Mouse (Mus musculus): ENCODE data around the gene 4930579G24Rik.

Gene 4930579G24Rik

GRCm38 (mm10) chr3:79628561-79629415, at the start of gene 4930579G24Rik:
Gene 4930579G24Rik (plus strand): TSS chr3:79629079.
- peak; percentile 100 for DNase-seq (ENCODE audit: low read depth)

- no peak for DNase-seq (ENCODE audit: low read depth)
Measured at GRCm38 (mm10) chr3:79579891-79580575, 48.8 kb upstream of the 4930579G24Rik start.

DNA sequence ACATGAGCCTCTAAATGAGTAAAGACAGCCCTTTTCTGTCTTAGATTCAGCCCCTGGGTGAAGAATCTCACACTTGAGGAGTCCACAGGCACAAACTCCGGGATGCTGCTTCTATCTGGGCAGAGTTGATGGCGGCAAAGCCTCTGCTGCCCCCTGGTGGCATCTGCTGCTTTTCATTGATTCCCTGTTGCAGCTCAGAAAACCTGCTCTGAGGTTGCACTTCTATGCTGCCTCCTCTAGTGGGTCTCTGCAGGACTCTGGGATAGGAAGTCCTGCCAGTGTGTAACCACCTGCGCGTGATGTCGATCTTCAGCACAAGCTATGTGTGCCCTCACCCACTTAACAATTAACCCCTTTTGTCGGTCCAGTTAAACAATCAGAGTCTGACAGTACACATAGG, 42.1 kb upstream of the 4930579G24Rik start:
- peak; percentile 79 for DNase-seq (ENCODE audit: low read depth)

DNA sequence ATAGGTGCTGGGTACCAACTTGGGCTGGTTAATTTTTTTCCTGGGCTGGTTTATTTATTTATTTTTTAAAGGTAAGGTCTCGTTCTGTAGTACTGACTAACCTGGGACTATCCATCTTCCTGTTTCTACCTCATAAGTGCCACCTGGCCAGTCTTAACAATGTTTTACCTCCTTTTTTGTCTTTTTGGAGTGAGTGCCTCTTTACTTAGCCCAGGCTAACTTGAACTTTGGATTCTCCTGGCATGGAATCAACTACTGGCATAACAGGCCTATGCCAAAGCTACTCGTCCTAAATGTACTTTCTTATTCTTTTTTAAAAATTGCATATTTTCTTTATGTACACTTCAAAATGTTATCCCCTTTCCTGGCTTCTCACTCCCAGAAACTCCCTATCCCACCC, 39.2 kb upstream of the 4930579G24Rik start:
- DNase-seq (ENCODE audit: low read depth) = no peak

- peak; percentile 54 for DNase-seq (ENCODE audit: low read depth)
Measured at GRCm38 (mm10) chr3:79590863-79591792, 37.8 kb upstream of the 4930579G24Rik start, which contains the start of gene Ppid. Gene Ppid (plus strand): TSS chr3:79591342.

GRCm38 (mm10) chr3:79591793-79592471, 36.9 kb upstream of the 4930579G24Rik start:
- no peak for DNase-seq (ENCODE audit: low read depth)

GRCm38 (mm10) chr3:79595468-79595867, 33.4 kb upstream of the 4930579G24Rik start:
- DNase-seq (ENCODE audit: low read depth) = no peak

DNA sequence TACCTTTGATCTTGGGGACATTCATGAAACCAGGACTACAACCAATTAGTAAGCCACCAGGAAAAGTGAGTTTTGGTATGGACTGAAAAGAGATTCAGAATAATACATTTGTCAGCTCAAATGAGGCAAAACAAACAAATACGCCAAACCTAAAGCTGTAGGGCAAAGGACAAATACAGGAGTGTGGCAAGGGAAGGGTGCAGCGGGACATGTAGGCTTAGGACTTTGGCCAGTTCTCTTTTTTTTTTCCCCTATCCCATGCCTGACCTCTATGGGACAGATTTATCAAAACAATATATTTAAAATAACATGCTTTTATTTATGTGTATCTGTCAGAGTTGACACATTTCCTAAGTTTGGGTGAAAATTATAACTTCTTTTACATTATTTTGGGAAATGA, 19.0 kb upstream of the 4930579G24Rik start:
- DNase-seq (ENCODE audit: low read depth) = no peak

DNA sequence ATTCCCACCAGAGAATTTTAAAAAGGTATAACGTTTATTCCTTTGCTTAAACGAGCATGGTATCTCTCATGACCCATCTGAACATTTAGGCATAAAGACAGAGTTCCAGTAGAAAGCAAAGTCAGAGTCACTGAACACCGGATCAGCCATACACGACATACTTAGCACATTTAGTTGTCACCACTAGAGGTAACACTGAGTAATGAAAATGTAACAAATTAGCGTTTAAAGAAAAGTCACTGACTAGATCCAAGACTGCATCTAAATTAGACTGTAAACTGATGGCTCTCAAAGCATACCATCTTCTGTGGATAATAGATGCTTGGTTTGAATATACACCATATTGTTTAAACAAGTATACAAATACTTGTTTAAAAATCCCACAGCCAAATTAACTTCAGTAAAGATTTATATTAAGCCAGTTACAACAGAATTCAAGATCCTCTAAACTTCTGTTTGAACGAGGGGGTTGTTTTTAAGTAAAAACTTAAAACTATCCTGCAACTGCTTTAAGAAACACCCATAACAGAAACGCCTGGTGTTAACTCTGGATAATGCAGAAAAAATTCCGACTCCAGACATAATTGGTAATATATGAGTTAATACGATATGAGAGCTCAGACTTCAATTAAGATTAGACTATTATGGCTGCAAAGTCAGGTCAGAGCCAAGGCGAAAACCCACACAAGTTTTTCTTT, 1.2 kb upstream of the 4930579G24Rik start:
- DNase-seq (ENCODE audit: low read depth) = no peak

- DNase-seq (ENCODE audit: low read depth) = no peak
Measured at GRCm38 (mm10) chr3:79628182-79628560, 708 bp upstream of the 4930579G24Rik start.

GRCm38 (mm10) chr3:79629416-79629730, 494 bp downstream of the 4930579G24Rik start, which contains the start of gene Etfdh:
Gene Etfdh (minus strand): TSS chr3:79629500.
- peak; percentile 38 for DNase-seq (ENCODE audit: low read depth)

DNA sequence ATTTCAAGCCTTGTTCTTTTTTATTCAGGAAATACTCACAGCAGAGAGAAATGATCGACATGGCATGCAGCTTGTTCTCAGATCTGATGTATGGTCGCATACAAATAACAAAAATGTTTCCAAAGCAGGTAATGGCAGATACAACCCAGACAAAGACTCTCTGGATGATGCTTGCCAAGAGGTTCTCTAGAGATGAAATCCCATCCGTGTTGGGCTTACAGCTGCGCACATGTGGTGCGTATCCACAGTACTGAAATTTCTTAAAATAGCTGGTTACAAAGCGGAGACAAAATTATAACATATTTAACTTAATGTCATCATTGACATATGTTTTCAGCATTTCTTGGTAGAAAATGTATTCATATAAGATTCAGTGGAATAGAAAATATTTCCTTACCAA, 23.2 kb downstream of the 4930579G24Rik start:
- no peak for DNase-seq (ENCODE audit: low read depth)

DNA sequence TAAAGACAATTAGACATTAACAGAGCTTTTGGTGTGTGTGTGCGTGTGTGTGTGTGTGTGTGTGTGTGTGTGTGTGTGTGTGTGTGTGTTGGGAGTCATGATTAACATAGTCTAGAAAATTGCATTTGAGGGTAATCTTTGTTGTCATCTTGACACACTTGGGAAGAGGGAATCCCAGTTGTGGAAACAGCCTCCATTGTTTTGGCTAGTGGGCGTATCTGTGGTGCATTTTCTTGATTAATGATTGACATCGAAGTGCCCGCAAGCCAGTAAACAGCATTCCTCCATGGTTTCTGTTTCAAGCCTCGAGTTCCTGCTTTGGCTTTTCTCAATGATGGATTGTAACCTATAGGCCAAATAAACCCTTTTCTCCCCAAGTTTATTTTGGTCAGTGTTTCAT, 27.8 kb downstream of the 4930579G24Rik start:
- DNase-seq (ENCODE audit: low read depth) = no peak

- peak; percentile 23 for DNase-seq (ENCODE audit: low read depth)
Measured at GRCm38 (mm10) chr3:79664787-79665408, 36.0 kb downstream of the 4930579G24Rik start.

DNA sequence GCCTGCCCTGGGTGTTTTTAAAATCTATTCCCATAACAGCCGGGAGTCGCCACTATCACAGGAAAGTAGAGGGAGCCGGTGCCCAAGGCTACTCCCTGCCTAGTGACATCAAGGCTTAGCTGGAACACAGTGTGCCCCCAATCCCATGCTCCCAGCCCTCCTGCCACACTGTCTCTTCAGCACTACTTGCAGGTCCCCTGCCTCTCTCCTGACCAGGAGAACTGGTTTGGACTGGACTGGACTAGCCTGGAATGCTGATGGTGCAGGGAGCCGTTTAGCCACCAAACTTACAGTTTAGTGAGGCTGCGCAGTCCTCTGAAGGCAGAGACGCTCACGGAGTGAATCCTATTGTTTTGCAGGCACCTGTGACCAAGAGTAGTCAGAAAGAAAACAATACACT, 41.7 kb downstream of the 4930579G24Rik start:
- no peak for DNase-seq (ENCODE audit: low read depth)

GRCm38 (mm10) chr3:79672188-79672587, 43.3 kb downstream of the 4930579G24Rik start:
- no peak for DNase-seq (ENCODE audit: low read depth)

GRCm38 (mm10) chr3:79673082-79673481, 44.2 kb downstream of the 4930579G24Rik start:
- DNase-seq (ENCODE audit: low read depth) = peak; percentile 11

DNA sequence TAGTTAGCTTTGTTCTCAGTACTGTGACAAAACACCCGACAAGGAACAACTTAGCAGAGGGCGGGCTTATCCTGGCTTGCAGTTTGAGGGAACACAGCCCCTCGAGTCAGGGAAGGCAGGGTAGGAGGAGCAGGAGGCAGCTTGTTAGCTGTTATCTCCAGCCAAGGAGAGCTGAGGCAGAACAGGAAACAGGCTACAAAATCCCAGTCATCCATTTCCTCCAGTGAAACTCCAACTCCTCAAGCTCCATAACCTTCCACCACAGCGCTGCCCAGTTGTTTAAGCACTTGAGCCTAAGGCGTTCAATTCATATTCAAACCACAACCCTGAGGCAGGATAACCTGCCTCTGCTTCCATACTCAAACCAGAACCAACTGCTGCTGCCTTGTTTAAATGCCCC, 45.8 kb downstream of the 4930579G24Rik start:
- DNase-seq (ENCODE audit: low read depth) = no peak

DNA sequence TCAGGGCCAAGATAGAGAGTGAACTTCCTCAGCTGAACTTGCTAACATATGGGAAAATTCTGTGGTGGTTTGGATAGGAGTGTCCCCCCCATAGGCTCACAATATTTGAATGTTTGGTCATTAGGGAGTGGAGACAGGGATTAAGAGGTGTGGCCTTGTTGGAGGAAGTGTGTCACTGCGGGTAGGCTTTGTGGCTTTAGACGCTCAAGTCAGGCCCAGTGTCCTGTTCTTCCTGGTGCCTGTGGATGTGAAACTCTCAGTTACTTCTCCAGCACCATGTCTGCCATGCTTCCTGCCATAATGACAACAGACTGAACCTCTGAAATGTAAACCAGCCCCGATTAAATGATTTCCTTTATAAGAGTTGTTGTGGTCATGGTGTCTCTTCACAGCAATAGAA, 47.5 kb downstream of the 4930579G24Rik start:
- no peak for DNase-seq (ENCODE audit: low read depth)
